Mouse (Mus musculus): Measurements from ENCODE around the gene Fbxo34. TPM values are rescaled to one million over a fixed set of nuclear protein-coding genes. Genes with fewer than 3 reads are reported as not detected.
"Not testable (repeated sequence)": the region's sequence is repeated elsewhere in the genome, so short reads cannot be mapped to it uniquely, and the experiment has no call there.

Fbxo34 gene
- total RNA-seq, 1 experiment from 2014 or later = 19.0 TPM

DNA sequence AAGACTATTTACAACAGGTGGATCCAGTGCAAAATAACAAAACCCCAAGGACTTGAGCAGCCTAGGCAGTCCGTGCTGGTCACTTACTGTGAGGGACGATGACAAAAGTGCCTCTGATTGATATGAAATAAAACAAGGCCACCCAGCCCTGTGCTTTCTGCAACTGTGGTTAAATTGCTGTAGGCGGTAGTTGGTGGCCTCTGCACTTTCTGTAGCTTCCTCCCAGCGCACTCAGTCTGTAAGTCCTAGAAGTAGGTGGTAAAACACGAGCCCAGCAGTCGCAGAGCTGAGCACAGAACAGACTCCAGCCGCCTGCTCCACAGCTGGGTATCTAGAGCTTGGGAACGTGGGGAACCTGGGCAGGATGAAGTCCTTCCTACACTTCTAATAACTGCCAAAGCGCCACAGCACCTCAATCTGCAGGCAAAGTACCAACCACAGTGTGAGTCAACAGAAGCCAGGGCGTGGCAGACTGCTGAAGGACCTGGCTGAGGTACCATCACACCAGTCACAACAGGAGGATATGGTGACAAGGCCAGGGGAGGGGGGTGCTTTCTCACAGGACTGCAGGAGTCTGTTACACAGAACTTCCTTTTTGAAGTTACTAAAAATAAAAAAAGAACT, 91.2 kb downstream of the Fbxo34 start:
- ATAC-seq (ENCODE audit: extremely low read depth, insufficient number of reproducible peaks, low FRiP score, poor library complexity, severe bottlenecking) = no peak

DNA sequence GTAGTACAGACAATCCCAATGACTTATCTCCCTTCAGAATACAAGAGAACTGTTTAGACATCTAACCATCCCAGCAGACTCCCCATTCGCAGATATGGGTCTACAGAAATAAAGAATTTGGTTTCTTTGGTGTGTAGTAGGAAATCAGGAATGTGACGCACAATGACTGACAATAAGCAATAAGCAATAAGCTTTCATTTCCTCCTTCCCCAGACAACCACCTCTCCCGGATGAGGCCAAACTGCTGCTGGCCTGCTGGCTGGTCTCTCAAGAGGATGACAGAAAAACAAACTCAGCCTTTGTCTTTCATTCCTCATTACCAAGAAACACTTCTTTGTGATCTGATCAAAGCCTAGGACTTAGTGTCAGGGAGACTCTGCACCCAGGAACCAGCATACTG, 92.1 kb downstream of the Fbxo34 start:
- no peak for ATAC-seq (ENCODE audit: extremely low read depth, insufficient number of reproducible peaks, low FRiP score, poor library complexity, severe bottlenecking)

DNA sequence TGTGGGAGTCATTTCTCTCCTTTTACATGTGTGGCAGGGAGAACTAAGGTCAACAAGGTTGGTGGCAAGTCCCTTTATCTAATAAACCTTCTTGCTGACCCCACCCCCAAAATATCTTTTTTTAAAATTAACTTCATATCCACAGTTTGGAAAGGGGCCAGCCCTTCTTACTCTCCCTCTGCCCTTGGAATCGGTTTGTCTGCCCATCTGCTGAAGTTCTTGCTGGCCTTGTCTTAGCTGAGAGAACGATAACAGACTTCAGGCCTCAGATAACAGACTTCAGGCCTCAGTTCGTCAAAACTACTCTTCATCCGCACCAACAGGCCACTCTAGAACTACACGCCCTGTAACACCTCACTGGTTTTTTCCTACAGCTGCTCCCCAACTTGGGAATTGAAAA, 94.1 kb downstream of the Fbxo34 start:
- ATAC-seq (ENCODE audit: extremely low read depth, insufficient number of reproducible peaks, low FRiP score, poor library complexity, severe bottlenecking) = no peak

DNA sequence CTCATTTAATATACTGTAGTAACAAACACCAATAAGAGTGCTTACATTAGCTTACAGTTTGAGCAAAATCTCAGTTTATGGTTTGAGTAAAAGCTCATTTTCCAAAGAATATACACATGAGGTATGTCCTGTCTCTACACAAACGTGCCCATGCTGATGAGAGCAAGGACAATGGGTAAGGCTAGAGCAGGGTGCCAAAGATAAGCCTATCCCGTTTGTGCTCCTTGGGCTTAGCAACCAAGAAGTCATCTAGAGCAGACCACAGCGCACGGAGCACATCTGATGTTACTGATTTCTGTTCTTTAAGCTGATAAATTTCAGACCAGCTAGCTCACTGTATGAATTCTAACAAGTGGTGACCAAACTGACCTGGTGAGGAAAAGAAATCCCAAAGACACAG, 94.7 kb downstream of the Fbxo34 start:
- no peak for ATAC-seq (ENCODE audit: extremely low read depth, insufficient number of reproducible peaks, low FRiP score, poor library complexity, severe bottlenecking)

DNA sequence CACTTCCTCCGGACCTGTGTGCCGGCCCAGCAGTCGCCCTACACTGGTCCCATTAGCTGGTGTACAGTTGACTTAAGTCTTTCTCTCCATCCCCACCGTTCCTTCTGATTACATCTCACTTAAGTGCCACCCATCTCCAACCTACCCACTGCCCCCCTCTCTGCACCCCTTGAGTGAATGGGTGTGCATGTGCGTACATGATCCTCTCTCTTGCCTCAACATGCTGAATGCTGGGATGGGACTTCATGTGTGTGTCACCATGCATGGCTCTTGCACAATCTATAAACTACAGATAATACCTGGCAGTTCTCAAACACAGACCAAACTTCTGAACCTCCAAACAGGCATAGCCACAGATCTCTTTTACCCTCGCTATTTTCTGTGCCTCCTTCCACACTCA, 101.4 kb downstream of the Fbxo34 start:
- ATAC-seq (ENCODE audit: extremely low read depth, insufficient number of reproducible peaks, low FRiP score, poor library complexity, severe bottlenecking) = no peak

DNA sequence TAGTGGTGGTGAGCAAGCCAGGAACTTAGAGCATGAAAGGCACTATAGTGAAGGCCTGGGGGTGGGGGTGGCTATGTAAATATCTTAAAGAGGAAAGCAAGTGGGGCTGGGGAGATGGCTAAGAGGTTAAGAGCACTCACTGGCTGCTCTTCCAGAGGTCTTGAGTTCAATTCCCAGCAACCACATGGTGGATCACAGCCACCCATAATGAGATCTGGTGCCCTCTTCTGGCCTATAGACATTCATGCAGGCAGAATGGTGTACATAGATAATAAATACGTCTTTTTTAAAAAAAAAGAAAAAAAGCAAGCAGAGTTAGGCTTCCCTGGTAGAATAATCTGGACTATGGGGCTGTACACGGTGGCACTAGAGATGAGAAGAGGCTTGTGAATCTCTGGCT, 103.2 kb downstream of the Fbxo34 start:
- ATAC-seq (ENCODE audit: extremely low read depth, insufficient number of reproducible peaks, low FRiP score, poor library complexity, severe bottlenecking) = no peak

DNA sequence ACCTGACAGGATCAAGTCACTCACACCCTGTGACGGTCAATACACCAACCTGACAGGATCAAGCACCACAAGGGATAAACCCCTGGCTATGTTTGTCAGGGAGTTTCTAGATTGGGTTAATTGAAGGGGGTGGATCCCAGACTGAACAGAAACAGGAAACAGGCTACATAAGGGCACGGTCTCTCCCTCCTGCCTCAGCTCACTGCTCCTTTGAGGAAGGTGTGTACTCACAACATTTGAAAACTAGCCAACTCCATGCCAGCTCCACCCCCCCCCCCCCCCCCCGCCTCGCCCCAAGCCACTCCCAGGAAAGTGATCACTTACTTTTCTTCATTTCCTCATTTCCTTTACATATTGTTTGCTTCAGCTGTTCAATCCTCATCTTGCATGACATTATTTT, 104.0 kb downstream of the Fbxo34 start:
- ATAC-seq (ENCODE audit: extremely low read depth, insufficient number of reproducible peaks, low FRiP score, poor library complexity, severe bottlenecking) = no peak

DNA sequence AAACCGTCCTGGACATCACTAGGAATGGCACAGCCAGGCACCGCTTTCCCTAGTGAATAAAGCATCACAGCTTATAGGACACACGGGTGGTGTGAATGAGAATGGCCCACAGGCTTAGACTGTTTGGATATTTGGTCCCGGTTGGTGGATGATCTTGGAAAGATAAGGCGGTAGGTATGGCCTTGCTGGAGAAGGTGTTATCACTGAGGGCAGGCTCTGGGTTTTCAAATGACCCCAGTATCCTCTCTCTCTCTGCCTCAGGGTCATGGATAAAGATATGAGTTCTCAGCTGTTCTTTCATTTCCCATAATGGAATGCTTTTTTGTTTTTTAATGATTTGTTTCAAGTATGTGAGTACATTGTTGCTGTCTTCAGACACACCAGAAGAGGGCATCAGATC, 105.0 kb downstream of the Fbxo34 start:
- no peak for ATAC-seq (ENCODE audit: extremely low read depth, insufficient number of reproducible peaks, low FRiP score, poor library complexity, severe bottlenecking)

DNA sequence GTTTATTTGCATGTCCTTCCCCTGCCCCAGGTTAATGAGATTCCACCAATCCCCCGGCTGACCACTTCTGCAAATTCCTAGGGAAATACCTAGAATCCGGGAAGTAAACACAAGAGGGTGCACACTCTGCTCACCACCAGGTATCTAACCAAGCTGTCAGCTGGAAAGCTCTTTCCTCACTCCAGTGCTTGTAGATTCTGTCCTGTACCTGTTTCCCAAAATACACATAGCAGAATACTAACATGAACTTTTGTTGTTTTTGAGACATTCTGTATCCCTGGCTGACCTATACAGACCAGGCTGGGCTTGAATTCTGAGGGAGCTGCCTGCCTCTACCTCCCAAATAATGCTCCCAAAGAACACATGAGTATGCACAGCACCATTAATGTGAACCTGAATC, 110.5 kb downstream of the Fbxo34 start:
- no peak for ATAC-seq (ENCODE audit: extremely low read depth, insufficient number of reproducible peaks, low FRiP score, poor library complexity, severe bottlenecking)

DNA sequence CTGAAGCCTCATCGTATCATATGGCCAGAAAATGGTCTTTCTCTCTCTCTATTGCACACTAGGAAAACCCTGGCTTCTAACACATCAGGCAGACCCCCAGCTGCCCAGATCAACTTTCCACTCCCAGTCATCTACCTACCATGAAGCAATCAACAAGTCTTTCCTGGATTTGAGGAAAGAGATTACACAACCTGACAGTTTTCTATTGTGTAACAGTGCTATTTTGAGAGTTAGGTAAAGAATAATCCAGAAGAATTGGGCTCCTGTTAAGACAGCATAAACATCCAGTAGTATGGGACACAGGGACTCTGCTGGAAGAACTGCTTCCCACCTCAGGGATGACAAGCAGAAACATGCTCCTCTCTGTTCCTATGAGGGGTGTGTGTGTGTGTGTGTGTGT, 112.3 kb downstream of the Fbxo34 start:
- no peak for ATAC-seq (ENCODE audit: extremely low read depth, insufficient number of reproducible peaks, low FRiP score, poor library complexity, severe bottlenecking)

DNA sequence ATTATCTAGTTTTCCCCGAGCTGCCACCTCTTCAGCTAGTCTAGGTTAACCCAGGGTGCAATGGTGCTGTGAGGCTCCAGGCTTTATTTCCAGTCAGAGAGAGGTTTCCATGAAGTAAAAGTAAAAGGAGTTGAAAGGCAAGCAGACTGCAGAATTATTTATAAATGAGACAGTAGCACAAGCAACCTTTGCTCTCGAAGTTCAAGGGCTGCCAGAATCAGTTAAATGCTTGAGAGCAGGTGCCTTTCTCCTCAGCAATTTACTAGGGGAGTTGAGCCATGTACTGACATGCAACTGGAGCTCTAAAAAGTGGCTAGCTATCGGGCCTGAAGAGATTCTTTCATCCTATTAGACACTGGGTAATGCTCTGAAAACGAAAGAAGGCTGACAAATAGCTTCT, 112.9 kb downstream of the Fbxo34 start:
- no peak for ATAC-seq (ENCODE audit: extremely low read depth, insufficient number of reproducible peaks, low FRiP score, poor library complexity, severe bottlenecking)

DNA sequence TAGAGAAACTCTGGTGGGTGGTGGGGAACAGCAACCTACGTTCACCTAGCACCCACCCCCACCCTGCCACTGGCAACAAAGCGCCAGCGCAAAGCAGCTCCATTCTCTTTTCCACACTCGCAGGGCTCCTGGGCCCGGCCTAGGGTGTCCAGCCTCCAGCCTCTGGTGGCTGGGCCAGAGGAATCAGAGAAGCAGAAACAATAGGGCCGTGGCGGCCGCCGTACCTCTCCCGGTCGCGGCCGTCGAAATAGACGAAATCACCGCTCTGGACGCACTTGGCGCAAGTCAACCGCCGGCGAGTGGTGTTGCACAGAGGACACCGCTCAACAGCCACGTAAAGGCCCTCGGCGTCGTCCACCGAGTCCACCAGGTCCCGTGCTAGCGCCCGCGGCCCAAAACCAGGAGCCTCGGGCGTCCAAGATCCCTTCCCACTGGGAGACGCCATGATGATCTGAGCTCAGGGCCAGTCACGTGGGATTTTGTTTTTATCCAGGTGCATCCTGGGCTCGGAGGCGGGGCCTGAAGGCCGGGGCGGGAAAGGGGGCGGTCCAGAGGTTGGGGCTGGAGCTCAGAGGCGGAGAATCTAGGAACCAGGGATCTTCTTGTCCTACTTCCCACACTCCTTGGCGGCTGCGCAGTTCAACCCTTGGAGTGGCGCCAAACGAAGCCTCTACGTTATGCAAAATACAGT, 117.9 kb downstream of the Fbxo34 start:
- peak; percentile 72 for ATAC-seq (ENCODE audit: extremely low read depth, insufficient number of reproducible peaks, low FRiP score, poor library complexity, severe bottlenecking)

DNA sequence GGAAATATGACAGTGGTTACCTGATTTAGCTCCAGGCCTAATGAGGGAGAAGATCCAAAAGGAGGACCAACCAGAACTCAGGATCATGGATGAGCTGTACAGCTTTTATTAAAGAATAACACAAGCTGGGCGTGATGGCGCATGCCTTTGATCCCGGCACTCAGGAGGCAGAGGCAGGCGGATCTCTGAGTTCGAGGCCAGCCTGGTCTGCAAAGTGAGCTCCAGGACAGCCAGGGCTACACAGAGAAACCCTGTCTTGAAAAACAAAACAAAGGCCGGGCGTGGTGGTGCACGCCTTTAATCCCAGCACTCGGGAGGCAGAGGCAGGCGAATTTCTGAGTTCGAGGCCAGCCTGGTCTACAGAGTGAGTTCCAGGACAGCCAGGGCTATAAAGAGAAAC, 120.3 kb downstream of the Fbxo34 start, which contains the start of gene Atg14:
Gene Atg14, minus strand, starts transcription at position 101 of the 400 bp plus-strand sequence.
- not testable (repeated sequence) for ATAC-seq (ENCODE audit: extremely low read depth, insufficient number of reproducible peaks, low FRiP score, poor library complexity, severe bottlenecking)

DNA sequence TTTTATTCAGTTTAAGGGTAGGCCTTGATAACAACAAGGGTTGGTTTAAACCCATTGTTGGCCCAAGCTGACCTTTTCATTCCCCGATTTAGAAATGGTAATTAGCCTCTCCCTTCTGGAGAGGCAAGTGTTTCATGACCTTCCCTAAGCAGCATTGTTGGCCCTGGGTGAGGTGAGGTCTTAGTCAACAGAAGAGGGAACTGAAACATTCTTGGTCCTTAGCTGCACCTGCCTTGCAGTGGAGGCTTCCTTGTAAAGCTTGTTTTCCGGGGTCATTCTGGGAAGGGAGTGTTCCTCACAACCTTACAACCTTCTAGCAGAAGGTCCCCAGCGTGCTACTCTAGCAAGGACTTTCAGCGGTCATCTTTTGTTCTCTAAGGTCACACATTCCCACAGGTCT, 122.5 kb downstream of the Fbxo34 start:
- no peak for ATAC-seq (ENCODE audit: extremely low read depth, insufficient number of reproducible peaks, low FRiP score, poor library complexity, severe bottlenecking)

DNA sequence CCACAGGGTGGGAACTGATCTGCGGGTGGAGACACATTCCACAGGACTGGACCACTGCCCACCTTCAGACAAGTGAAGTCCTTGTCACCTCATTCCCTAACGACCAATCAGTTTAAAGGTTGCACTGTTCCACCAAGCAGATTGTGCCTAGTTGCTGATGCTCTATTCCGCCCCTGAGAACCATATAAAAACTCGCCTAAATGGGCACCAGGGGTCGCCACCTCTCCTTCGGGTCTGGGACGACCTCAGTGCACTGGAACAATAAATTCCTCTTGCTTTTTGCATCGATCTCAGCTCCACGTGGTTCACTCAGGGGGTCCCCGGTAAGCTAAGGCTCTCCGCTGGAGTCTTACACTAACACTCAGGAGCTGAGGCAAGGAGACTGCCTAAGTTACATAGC, 124.5 kb downstream of the Fbxo34 start:
- no peak for ATAC-seq (ENCODE audit: extremely low read depth, insufficient number of reproducible peaks, low FRiP score, poor library complexity, severe bottlenecking)

DNA sequence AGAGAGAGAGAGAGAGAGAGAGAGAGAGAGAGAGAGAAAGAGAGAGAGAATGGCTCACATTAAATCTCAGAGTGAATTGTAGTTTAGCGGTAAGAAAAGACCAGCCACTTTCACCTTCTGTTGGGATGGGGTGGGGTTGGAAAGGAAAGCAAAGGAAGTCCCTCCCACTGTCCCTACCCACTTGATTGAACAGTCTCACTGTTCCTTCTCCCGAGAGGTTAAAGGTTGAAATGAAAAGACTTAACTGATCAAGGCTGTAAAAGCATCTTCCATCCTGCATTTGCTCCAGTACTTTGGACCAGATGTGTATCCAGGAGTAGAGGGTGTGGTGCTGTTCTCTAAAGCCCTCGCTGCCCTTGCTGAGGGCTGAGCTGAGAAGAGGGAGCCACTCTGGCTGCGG, 126.5 kb downstream of the Fbxo34 start:
- no peak for ATAC-seq (ENCODE audit: extremely low read depth, insufficient number of reproducible peaks, low FRiP score, poor library complexity, severe bottlenecking)

DNA sequence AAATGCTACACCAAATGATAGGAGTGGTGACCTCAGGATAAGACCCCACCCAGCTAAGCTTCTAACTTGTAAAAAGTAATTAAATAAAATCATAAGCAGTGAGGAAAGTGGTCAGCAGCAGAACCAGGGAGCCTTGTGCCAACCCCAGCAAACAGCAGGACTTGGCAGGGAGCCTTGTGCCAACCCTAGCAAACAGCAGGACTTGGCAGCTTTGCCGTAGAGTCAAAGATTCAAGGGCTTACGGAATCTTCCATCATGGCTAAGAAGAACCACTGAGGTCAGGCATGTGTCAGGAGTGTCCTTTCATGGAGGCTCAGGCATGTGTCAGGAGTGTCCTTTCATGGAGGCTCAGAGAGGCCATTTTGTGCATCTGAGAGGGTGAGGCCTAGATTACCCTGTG, 127.9 kb downstream of the Fbxo34 start:
- ATAC-seq (ENCODE audit: extremely low read depth, insufficient number of reproducible peaks, low FRiP score, poor library complexity, severe bottlenecking) = no peak

DNA sequence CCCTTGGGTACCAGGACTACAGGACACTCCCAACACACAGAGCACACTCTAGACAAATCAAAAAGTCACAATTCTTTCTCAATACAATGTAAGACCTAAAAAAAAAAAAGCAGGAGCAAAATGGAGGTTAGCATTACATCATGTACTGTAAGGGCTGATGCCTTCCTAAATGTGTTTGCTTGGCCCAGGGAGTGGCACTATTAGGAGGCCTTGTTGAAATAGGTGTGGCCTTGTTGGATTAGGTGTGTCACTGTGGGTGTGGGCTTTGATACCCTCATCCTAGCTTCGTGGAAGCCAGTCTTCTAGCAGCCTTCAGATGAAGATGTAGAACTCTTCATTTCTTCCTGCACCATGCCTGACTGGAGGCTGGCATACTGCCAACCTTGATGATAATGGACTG, 131.1 kb downstream of the Fbxo34 start:
- ATAC-seq (ENCODE audit: extremely low read depth, insufficient number of reproducible peaks, low FRiP score, poor library complexity, severe bottlenecking) = no peak

Measured in neutrophil, adult 5-6 weeks (primary cell).